Mouse (Mus musculus) cerebellum, adult 2 months (tissue): ENCODE measurements at regions not wholly inside any gene's neighbourhood (a gene's known extent, or its start where the extent isn't known, plus 50 kb on each side); places are given as distances from the start of the nearest gene placed in this dataset.

Source experiments
- CTCF ChIP-seq: fragments of 200-500 bp; IDR thresholded peaks from 2 replicates; pipeline ENCODE4 v1.5.1; 2011; ENCODE audit warnings: low read depth, mild to moderate bottlenecking, control low read depth, low read length, moderate library complexity, borderline replicate concordance; ENCODE audit not compliant: insufficient read depth
- POLR2A ChIP-seq: fragments of 200-500 bp; IDR thresholded peaks from 2 replicates; pipeline ENCODE4 v1.6.1; 2011; ENCODE audit warnings: low read length, control low read depth, borderline replicate concordance; ENCODE audit not compliant: insufficient read depth

DNA sequence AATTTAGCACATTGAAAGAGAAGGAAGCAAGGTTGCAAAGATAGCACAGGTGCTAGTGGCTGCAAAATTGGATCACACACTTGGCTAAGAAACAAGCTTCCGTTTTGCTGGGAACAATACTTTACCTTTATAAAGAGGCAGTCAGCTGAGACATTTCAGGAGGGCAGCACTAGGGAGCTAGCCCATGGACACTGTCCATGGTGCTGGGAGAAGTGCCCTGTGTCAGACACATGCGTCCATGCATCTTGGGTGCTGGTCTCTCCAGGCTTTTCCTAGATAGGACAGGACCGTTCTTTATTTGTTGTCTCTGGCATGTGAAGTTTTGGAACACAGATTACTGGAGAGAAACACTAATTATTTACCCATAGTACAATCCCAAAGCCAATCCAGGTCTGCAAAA is 273.2 kb downstream of the Olfm4 start:
- no peak for TF ChIP-seq CTCF
- no peak for TF ChIP-seq POLR2A
